Mouse (Mus musculus) spleen, adult 2 months (tissue): ENCODE results near the gene Pgghg. TPM values are rescaled to one million over a fixed set of nuclear protein-coding genes. Genes with fewer than 3 reads are reported as not detected.

Experiments used
- DNase-seq, 2 experiments: peaks; one replicate each; pipeline versions ENCODE4 v3.0.0 to v3.0.0-alpha.2; 2012 to 2021; ENCODE audit warnings: low spot score in 2 of 2, low read depth in 1 of 2
- H3K27ac ChIP-seq: fragments of 200-500 bp; 2 replicates; pipeline ENCODE4 v1.5.1; 2012; ENCODE audit warnings: low read length, inconsistent platforms; ENCODE audit not compliant: insufficient read depth
- H3K27me3 ChIP-seq: fragments of 200-500 bp; 2 replicates; pipeline ENCODE4 v1.6.1; 2012; ENCODE audit warnings: mild to moderate bottlenecking, moderate library complexity, low read length, inconsistent platforms; ENCODE audit not compliant: control insufficient read depth, insufficient read depth
- H3K36me3 ChIP-seq: fragments of 200-500 bp; 2 replicates; pipeline ENCODE4 v1.6.1; 2012; ENCODE audit warnings: mild to moderate bottlenecking, low read length, inconsistent platforms; ENCODE audit not compliant: control insufficient read depth, insufficient read depth
- H3K4me1 ChIP-seq: fragments of 200-500 bp; 2 replicates; pipeline ENCODE4 v1.6.1; 2011; ENCODE audit warnings: inconsistent platforms; ENCODE audit not compliant: control insufficient read depth, insufficient read depth, insufficient read length
- H3K4me3 ChIP-seq: fragments of 200-500 bp; 2 replicates; pipeline ENCODE4 v1.5.1; 2011; ENCODE audit warnings: mild to moderate bottlenecking, inconsistent platforms; ENCODE audit not compliant: insufficient read depth, insufficient read length; ENCODE audit errors: extremely low read depth
- CTCF ChIP-seq: fragments of 200-500 bp; IDR thresholded peaks from 2 replicates; pipeline ENCODE4 v1.5.1; 2011; ENCODE audit warnings: mild to moderate bottlenecking, inconsistent platforms; ENCODE audit not compliant: insufficient read depth, insufficient read length, insufficient replicate concordance; ENCODE audit errors: extremely low read depth
- POLR2A ChIP-seq: fragments of 200-500 bp; IDR thresholded peaks from 2 replicates; pipeline ENCODE4 v1.6.1; 2011; ENCODE audit warnings: low read depth, low read length, inconsistent platforms
- WGBS: fragments of 180-500 bp; shearing (Covaris S2); methylation state at CpG from one replicate; pipeline ENCODE4 v1.1.7; 2018; 5-methylcytosine and 5-hydroxymethylcytosine counted together
- polyA plus RNA-seq: library from polyadenylated mRNA; depleted of rRNA; stranded (reverse); fragments of >200 nt; gene quantifications from 2 replicates; pipeline ENCODE4 v1.2.3, GENCODE M21; 2012

The Pgghg gene
- polyA plus RNA-seq, 1 experiment: 21.2 TPM

DNA sequence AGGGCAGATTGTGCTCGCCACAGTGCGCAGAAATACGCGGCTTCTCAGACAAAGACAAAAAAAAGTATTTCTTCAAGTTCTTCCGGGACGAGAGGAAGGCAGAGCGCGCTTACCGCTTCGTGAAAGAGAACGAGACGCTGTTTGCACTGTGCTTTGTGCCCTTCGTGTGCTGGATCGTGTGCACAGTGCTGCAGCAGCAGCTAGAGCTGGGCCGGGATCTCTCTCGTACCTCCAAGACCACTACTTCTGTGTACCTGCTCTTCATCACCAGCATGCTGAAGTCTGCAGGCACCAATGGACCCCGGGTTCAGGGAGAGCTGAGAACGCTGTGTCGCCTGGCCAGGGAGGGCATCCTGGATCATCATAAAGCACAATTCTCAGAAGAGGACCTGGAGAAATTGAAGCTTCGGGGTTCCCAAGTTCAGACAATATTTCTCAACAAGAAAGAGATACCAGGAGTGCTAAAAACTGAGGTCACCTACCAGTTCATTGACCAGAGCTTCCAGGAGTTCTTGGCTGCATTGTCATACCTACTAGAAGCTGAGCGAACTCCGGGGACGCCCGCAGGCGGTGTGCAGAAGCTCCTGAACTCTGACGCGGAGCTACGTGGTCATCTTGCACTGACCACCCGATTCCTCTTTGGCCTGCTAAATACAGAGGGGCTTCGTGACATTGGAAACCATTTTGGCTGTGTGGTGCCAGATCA is 18.0 kb upstream of the Pgghg start:
- no peak for TF ChIP-seq CTCF
- no peak for TF ChIP-seq POLR2A
- no peak for DNase-seq
- WGBS: 24% methylated on average over 30 of the region's 30 CpGs
- Histone ChIP-seq H3K36me3 (no peaks in the 10 kb centered on the region), H3K27me3 (peaks cover 13% of the 10 kb centered on the region), H3K27ac (no peak overlapping the region), H3K4me3 (peak overlapping the region; percentile 1; the same call in 1 of the 2 replicates), H3K4me1 (peaks cover 4% of the 10 kb centered on the region; the same call in 1 of the 2 replicates)

DNA sequence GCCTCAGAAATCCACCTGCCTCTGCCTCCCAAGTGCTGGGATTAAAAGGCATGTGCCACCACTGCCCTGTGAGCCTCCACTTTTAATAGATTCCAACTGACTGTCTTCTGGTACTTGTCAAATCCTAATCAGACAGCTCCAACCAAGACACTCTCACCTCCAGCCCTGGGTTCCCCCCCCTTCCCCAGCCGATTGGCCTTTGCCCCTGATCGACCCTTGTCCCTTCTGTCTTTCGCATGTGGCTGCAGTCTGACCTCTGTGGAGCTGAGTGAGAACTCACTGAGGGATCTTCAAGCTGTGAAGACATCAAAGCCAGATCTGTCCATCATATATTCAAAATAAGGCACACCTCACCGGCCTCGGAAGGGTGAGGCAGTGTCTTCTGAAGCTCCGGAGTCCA is 14.0 kb upstream of the Pgghg start:
- no peak for DNase-seq
- Histone ChIP-seq H3K36me3 (no peaks in the 10 kb centered on the region), H3K4me3 (no peak overlapping the region), H3K4me1 (peaks cover 4% of the 10 kb centered on the region; the same call in 1 of the 2 replicates), H3K27ac (no peak overlapping the region), H3K27me3 (peaks cover 10% of the 10 kb centered on the region)
- TF ChIP-seq CTCF: no peak
- no peak for TF ChIP-seq POLR2A
- 93% methylated on average over 6 of the region's 6 CpGs for WGBS

DNA sequence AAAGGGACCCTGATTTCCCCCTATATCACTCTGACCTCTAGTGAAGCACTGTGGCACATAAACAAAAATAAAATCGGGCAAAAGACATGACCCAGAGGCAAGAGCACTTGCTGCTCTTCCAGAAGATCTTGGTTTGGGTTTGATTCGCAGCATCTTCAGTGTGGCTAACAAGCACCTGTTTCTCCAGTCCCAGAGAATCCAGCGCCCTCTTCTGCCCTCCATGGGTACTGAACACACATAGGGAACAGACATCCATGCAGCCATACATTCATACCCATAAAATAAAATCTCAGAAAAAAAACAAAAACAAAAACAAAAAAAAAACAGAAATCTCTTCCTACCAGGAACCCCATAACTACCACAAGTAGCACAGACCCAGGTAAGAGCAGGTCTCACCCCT is 2.8 kb upstream of the Pgghg start:
- DNase-seq: no peak
- Histone ChIP-seq H3K27me3 (no peaks in the 10 kb centered on the region), H3K36me3 (no peaks in the 10 kb centered on the region), H3K27ac (no peak overlapping the region), H3K4me1 (peaks cover 8% of the 10 kb centered on the region; the same call in 1 of the 2 replicates), H3K4me3 (no peak overlapping the region)
- 66% methylated on average over 3 of the region's 3 CpGs for WGBS
- TF ChIP-seq CTCF (no peak), POLR2A (no peak)

DNA sequence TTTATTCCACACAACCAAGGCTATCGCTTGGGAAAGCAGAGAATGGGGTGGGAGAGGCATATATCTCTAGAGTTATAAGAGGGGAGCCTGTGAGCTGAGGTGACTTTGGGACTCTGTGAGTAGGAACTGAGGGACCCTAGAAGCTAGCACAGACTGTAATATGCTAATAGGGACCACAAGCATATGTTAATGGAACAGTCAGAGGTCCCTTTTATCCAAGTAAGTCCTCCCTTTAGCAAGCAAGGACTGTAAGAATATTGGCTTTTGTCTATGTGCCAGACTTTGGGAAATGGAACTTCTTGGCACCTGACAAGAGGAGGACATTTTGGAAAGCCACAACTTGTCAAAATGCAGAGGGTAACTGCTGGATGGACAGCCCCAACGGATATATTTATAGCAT is 2.3 kb upstream of the Pgghg start:
- no peaks in the 10 kb centered on the region for H3K27me3 ChIP-seq
- WGBS: 79% methylated on average over 2 of the region's 2 CpGs
- no peak overlapping the region for H3K4me3 ChIP-seq
- H3K27ac ChIP-seq: no peak overlapping the region
- no peaks in the 10 kb centered on the region for H3K36me3 ChIP-seq
- TF ChIP-seq POLR2A: no peak
- no peak for TF ChIP-seq CTCF
- DNase-seq: no peak
- peaks cover 8% of the 10 kb centered on the region; the same call in 1 of the 2 replicates for H3K4me1 ChIP-seq

DNA sequence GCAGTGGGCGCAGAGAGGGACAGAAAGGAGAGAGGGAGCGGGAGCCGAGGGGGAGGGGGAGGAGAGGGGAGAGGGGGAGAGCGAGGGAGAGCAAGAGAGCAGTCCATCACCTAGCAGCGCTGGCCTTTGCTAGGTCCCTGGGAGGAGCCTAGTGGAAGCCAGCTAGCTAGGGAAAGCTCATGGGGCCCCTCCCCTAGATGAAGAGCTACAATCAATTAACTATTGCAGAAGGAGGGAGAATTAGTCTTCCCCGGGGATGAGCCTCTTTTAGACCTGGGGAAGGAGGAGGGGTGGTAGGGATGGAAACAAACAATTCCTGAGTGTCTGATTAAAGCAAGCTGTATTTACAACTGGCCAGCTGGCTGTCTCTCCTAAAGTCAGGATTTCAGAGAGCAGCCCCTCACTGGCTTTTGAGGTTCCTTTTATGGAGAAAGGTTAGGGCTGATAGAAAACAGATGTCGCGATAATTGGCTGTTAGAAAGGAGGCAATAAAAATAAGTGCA is 1.5 kb upstream of the Pgghg start:
- Histone ChIP-seq H3K27me3 (no peaks in the 10 kb centered on the region), H3K36me3 (no peaks in the 10 kb centered on the region), H3K4me1 (peaks cover 8% of the 10 kb centered on the region; the same call in 1 of the 2 replicates), H3K4me3 (no peak overlapping the region), H3K27ac (no peak overlapping the region)
- no peak for TF ChIP-seq CTCF
- no peak for TF ChIP-seq POLR2A
- WGBS: 90% methylated on average over 8 of the region's 8 CpGs
- no peak for DNase-seq

DNA sequence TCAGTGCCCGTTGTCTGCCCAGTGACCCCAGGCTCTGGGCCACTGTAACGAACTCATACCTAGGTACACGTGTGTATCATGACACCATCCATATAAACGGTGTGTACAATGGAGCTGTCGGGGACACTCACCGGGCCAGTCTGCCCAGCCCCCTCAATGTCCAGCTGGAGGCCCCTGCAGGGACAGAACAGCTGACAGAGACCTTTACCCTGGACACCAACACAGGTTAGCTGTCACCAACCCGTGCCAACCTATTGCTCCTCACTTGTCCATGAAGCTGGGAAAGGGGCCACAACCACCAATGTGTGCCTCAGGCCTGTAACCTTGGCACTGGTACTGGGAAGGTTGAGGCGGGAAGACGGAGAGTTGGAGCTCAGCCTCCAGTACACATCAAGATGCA is 1.1 kb downstream of the Pgghg start:
- Histone ChIP-seq H3K4me3 (peak overlapping the region; percentile 60; the same call in 1 of the 2 replicates), H3K27ac (peak overlapping the region; percentile 89), H3K4me1 (peaks cover 18% of the 10 kb centered on the region; the same call in 1 of the 2 replicates), H3K36me3 (no peaks in the 10 kb centered on the region), H3K27me3 (no peaks in the 10 kb centered on the region)
- WGBS: 58% methylated on average over 9 of the region's 9 CpGs
- DNase-seq: no peak
- TF ChIP-seq POLR2A (no peak), CTCF (no peak)

DNA sequence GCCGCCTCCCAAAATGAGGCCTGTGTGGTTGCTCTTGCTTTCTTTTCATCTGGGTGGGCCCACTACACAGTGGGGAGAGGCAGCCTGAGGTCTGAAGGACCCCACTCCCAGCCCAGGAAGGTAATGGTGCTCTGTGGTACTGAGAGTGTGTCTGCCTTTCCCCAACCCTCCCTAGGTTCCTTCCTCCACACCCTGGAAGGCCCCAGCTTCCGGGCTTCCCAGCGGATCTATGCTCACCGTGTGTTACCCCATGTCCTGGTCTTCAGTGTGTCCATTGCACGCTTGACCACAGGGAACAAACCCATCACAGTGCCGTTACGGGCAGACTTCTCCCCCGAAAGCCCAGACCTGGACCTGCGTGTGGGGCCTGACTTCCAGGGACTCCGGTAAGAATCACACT is 1.6 kb downstream of the Pgghg start:
- Histone ChIP-seq H3K4me3 (no peak overlapping the region), H3K4me1 (peaks cover 22% of the 10 kb centered on the region; the same call in 1 of the 2 replicates), H3K27me3 (no peaks in the 10 kb centered on the region), H3K36me3 (no peaks in the 10 kb centered on the region), H3K27ac (peak overlapping the region; percentile 89; the same call in 1 of the 2 replicates)
- WGBS: 82% methylated on average over 10 of the region's 10 CpGs
- DNase-seq: no peak
- TF ChIP-seq POLR2A (no peak), CTCF (no peak)
